Comparison of ENCODE assay signal across 14 mouse cellular contexts in genomic region chr11:4543040-4543551, GRCm38 (mm10). TPM values are rescaled to one million over a fixed set of nuclear protein-coding genes. Genes with fewer than 3 reads are reported as not detected.
DNase-seq lines count a peak whose midpoint lies in the region; ATAC-seq and TF ChIP-seq lines count a peak whose summit lies in the region.
"Had no signal": no experiment of that assay in that cellular context is flagged by ENCODE, and none has a peak within 500 bp of the region (broad histone marks: within the 10 kb centered on the region; RNA-seq: fewer than 3 reads in every experiment).

No protein-coding gene starts in this region.

- WGBS in heart, embryonic 12.5 days: 72% methylated on average over 2 of the region's 2 CpGs
- WGBS in liver, embryonic 16.5 days (ENCODE audit: insufficient replicate concordance): 24% methylated on average over 2 of the region's 2 CpGs
- WGBS in hindbrain, embryonic 10.5 days: 88% methylated on average over 2 of the region's 2 CpGs

- H3K9me3 ChIP-seq in heart, embryonic 12.5 days (replicated peaks): no peaks in the 10 kb centered on the region
- H3K9me3 ChIP-seq in G1E (replicated peaks): no peaks in the 10 kb centered on the region
- H3K9me3 ChIP-seq in erythroblast, embryonic 14.5 days (ENCODE audit: control insufficient read depth, low read length): no peaks in the 10 kb centered on the region
- H3K9me3 ChIP-seq in liver, embryonic 16.5 days (replicated peaks; ENCODE audit: control insufficient read depth, low read length): no peaks in the 10 kb centered on the region
- H3K9me3 ChIP-seq in hindbrain, embryonic 10.5 days: no peaks in the 10 kb centered on the region
- H3K9me3 ChIP-seq: hindbrain, embryonic 15.5 days had no signal

- peak; percentile 93 for ATAC-seq in heart, embryonic 12.5 days (ENCODE audit: insufficient number of reproducible peaks, low FRiP score)
- peak; percentile 86 for ATAC-seq in G1E (ENCODE audit: extremely low read depth, insufficient number of reproducible peaks, low FRiP score, poor library complexity, severe bottlenecking)
- ATAC-seq in liver, embryonic 16.5 days (ENCODE audit: low read depth): peak; percentile 98

- H3K4me2 ChIP-seq in heart, embryonic 12.5 days: no peak overlapping the region
- peak overlapping the region; percentile 55 for H3K4me2 ChIP-seq in liver, embryonic 16.5 days (ENCODE audit: low read depth, low read length)
- H3K4me2 ChIP-seq: hindbrain, embryonic 15.5 days had no signal

- H3K4me3 ChIP-seq in heart, embryonic 12.5 days: no peak overlapping the region
- H3K4me3 ChIP-seq in G1E (ENCODE audit: low read depth, low read length): peak overlapping the region; percentile 18; the same call in 1 of the 2 replicates
- peak overlapping the region; percentile 51 for H3K4me3 ChIP-seq in erythroblast, embryonic 14.5 days (replicated peaks)
- peak overlapping the region; percentile 39 for H3K4me3 ChIP-seq in liver, embryonic 16.5 days (ENCODE audit: low read depth, low read length)
- H3K4me3 ChIP-seq in gastrocnemius, adult 2 months: no peak overlapping the region
- no peak overlapping the region for H3K4me3 ChIP-seq in hindbrain, embryonic 10.5 days
- H3K4me3 ChIP-seq: heart, adult 2 months; hindbrain, embryonic 15.5 days; myocyte had no signal

- H3K4me1 ChIP-seq in heart, embryonic 12.5 days (replicated peaks): peaks cover 17% of the 10 kb centered on the region
- peaks cover 68% of the 10 kb centered on the region for H3K4me1 ChIP-seq in G1E (ENCODE audit: insufficient read depth, low read depth, low read length)
- peaks cover 96% of the 10 kb centered on the region for H3K4me1 ChIP-seq in erythroblast, embryonic 14.5 days (ENCODE audit: control insufficient read depth)
- peaks cover 52% of the 10 kb centered on the region for H3K4me1 ChIP-seq in liver, embryonic 16.5 days (ENCODE audit: control insufficient read depth, low read depth, low read length)
- no peaks in the 10 kb centered on the region for H3K4me1 ChIP-seq in hindbrain, embryonic 10.5 days (replicated peaks)
- H3K4me1 ChIP-seq: hindbrain, embryonic 15.5 days had no signal

- no peak for TF ChIP-seq CTCF in G1E (IDR thresholded peaks at IDR 0.05; ENCODE audit: low read depth, low read length)
- TF ChIP-seq CTCF in gastrocnemius, adult 2 months (IDR thresholded peaks at IDR 0.05): no peak

- no peaks in the 10 kb centered on the region for H3K27me3 ChIP-seq in heart, embryonic 12.5 days (replicated peaks)
- no peaks in the 10 kb centered on the region for H3K27me3 ChIP-seq in G1E (ENCODE audit: insufficient read depth, low read length)
- no peaks in the 10 kb centered on the region for H3K27me3 ChIP-seq in erythroblast, embryonic 14.5 days (ENCODE audit: control insufficient read depth)
- H3K27me3 ChIP-seq in liver, embryonic 16.5 days (ENCODE audit: control insufficient read depth, insufficient read depth, low read depth, low read length): no peaks in the 10 kb centered on the region
- no peaks in the 10 kb centered on the region for H3K27me3 ChIP-seq in hindbrain, embryonic 10.5 days (ENCODE audit: insufficient read depth, poor library complexity, severe bottlenecking)
- H3K27me3 ChIP-seq: hindbrain, embryonic 15.5 days had no signal

- 0 out of 2 replicates have a peak, but pooled peaks cover 3% of the 10 kb centered on the region for H3K36me3 ChIP-seq in heart, embryonic 12.5 days
- peaks cover 24% of the 10 kb centered on the region for H3K36me3 ChIP-seq in G1E (replicated peaks)
- H3K36me3 ChIP-seq in erythroblast, embryonic 14.5 days (ENCODE audit: control insufficient read depth): peaks cover 74% of the 10 kb centered on the region
- H3K36me3 ChIP-seq in liver, embryonic 16.5 days (ENCODE audit: control insufficient read depth, insufficient read depth): no peaks in the 10 kb centered on the region; the same call in 1 of the 2 replicates
- H3K36me3 ChIP-seq in hindbrain, embryonic 10.5 days: no peaks in the 10 kb centered on the region
- H3K36me3 ChIP-seq: hindbrain, embryonic 15.5 days had no signal

- H3K9ac ChIP-seq in heart, embryonic 12.5 days: no peak overlapping the region
- peak overlapping the region; percentile 45; the same call in 1 of the 2 replicates for H3K9ac ChIP-seq in liver, embryonic 16.5 days (ENCODE audit: low read depth, low read length)
- H3K9ac ChIP-seq: hindbrain, embryonic 15.5 days had no signal

- H3K27ac ChIP-seq in heart, embryonic 12.5 days (ENCODE audit: poor library complexity, severe bottlenecking): 0 out of 2 replicates have a peak overlapping the region, but pooled peaks have one; percentile 25
- peak overlapping the region; percentile 97 for H3K27ac ChIP-seq in liver, embryonic 16.5 days (ENCODE audit: low read length)
- H3K27ac ChIP-seq in gastrocnemius, adult 2 months: no peak overlapping the region
- no peak overlapping the region for H3K27ac ChIP-seq in hindbrain, embryonic 10.5 days
- H3K27ac ChIP-seq: heart, adult 2 months; hindbrain, embryonic 15.5 days had no signal

- intact Hi-C loops in heart, postnatal 36 days (cut with DNase I): no loop called here
- intact Hi-C loops in gastrocnemius, adult 2 months (cut with DNase I): no loop called here

- DNase-seq in heart, postnatal 36 days: no peak
- DNase-seq in G1E (ENCODE audit: low spot score): peak; percentile 25
- no peak for DNase-seq in urinary bladder, adult 2 months (ENCODE audit: low spot score)
- DNase-seq in gastrocnemius, adult 2 months: no peak
- DNase-seq in hindbrain, embryonic 10.5 days (ENCODE audit: low spot score): no peak
- DNase-seq: cerebellum, postnatal 36 days; heart, adult 2 months; lung, postnatal 10 days; thymus, postnatal 25 days had no signal

RNA-seq across cellular contexts. Expression of gene Mtmr3, which starts 51.6 kb away (rescaled TPM):
- 33.5 and 33.9 TPM in 2 replicates for polyA plus RNA-seq in heart, embryonic 12.5 days (2016; fragmentation: Nextera tagmentation; extraction: Ambion mirVana)
- total RNA-seq in heart, postnatal 36 days (2021): 10 to 100 TPM; 50.4 to 54.4 TPM
- total RNA-seq in G1E (2014; fragmentation: Nextera tagmentation) (56.1 and 68.9 TPM in 2 replicates), G1E (2017) (81.4 and 81.9 TPM in 2 replicates)
- 21.7 and 26.4 TPM in 2 replicates for polyA plus RNA-seq in G1E (2012)
- 3.6 and 4.2 TPM in 2 replicates for polyA plus RNA-seq in erythroblast, embryonic 14.5 days (2012)
- polyA plus RNA-seq in liver, embryonic 16.5 days (2015; fragmentation: Nextera tagmentation; extraction: Ambion mirVana): 32.8 and 36.5 TPM in 2 replicates
- 46.3 and 50.0 TPM in 2 replicates for polyA plus RNA-seq in urinary bladder, adult 2 months (2012; rRNA removed)
- total RNA-seq in gastrocnemius, adult 2 months (2021): 10 to 100 TPM; 48.1 to 49.5 TPM
- 28.1 and 31.7 TPM in 2 replicates for polyA plus RNA-seq in hindbrain, embryonic 10.5 days (2016; fragmentation: Nextera tagmentation; extraction: Ambion mirVana)

Comparison
In these comparisons a context has a peak if more than half of its experiments do, and no peak if none do; other contexts are left out.
1. H3K27ac ChIP-seq: peak in heart, embryonic 12.5 days (single experiment) and liver, embryonic 16.5 days (single experiment); none in gastrocnemius, adult 2 months (single experiment) and hindbrain, embryonic 10.5 days (single experiment).
2. H3K4me3 ChIP-seq: peak in G1E (single experiment), erythroblast, embryonic 14.5 days (single experiment) and liver, embryonic 16.5 days (single experiment); none in heart, embryonic 12.5 days (single experiment), gastrocnemius, adult 2 months (single experiment) and hindbrain, embryonic 10.5 days (single experiment).
3. Peak in every context shown above with its lines, with median percentiles within 50 percentile points of each other: ATAC-seq.